Mouse (Mus musculus) right cerebral cortex, postnatal 25 days (tissue): Measurements from ENCODE around the gene Coq10b.

Source experiments
- DNase-seq: peaks from one replicate; pipeline ENCODE4 v3.0.0; 2022

Gene Coq10b

GRCm38 (mm10) chr1:55109066-55109766, 56.6 kb downstream of the Coq10b start:
- no peak for DNase-seq
